Mouse (Mus musculus): Measurements from ENCODE around the gene Gm20604. TPM values are rescaled to one million over a fixed set of nuclear protein-coding genes. Genes with fewer than 3 reads are reported as not detected.

Gm20604 gene
- polyA plus RNA-seq, 1 experiment from 2014 or later, result 26.6 TPM

GRCm38 (mm10) chr12:102701691-102702207, 56.7 kb downstream of the Gm20604 start:
- no peak overlapping the region for H3K27ac ChIP-seq (ENCODE audit: low read length)
- no peak for ATAC-seq (ENCODE audit: insufficient number of reproducible peaks, insufficient read depth, low FRiP score, low read depth)
- H3K9me3 ChIP-seq (ENCODE audit: control insufficient read depth, low read depth, low read length), result no peaks in the 10 kb centered on the region
- H3K36me3 ChIP-seq (ENCODE audit: control insufficient read depth, insufficient read depth, low read length), result no peaks in the 10 kb centered on the region
- no peak overlapping the region for H3K9ac ChIP-seq (replicated peaks; ENCODE audit: low read depth, low read length)
- peaks cover 49% of the 10 kb centered on the region for H3K4me1 ChIP-seq (ENCODE audit: control insufficient read depth, insufficient read depth, low read length)
- H3K27me3 ChIP-seq (ENCODE audit: control insufficient read depth, insufficient read depth, low read length), result no peaks in the 10 kb centered on the region
- H3K4me2 ChIP-seq (replicated peaks; ENCODE audit: low read depth, low read length), result no peak overlapping the region
- no peak overlapping the region for H3K4me3 ChIP-seq (ENCODE audit: low read depth, low read length)
- WGBS, result 92% methylated on average over 5 of the region's 5 CpGs

- no peaks in the 10 kb centered on the region for H3K9me3 ChIP-seq (ENCODE audit: control insufficient read depth, low read depth, low read length)
- peaks cover 55% of the 10 kb centered on the region for H3K4me1 ChIP-seq (ENCODE audit: control insufficient read depth, insufficient read depth, low read length)
- no peak overlapping the region for H3K4me2 ChIP-seq (replicated peaks; ENCODE audit: low read depth, low read length)
- no peak overlapping the region for H3K27ac ChIP-seq (ENCODE audit: low read length)
- no peak overlapping the region for H3K4me3 ChIP-seq (ENCODE audit: low read depth, low read length)
- H3K9ac ChIP-seq (replicated peaks; ENCODE audit: low read depth, low read length), result no peak overlapping the region
- no peaks in the 10 kb centered on the region for H3K27me3 ChIP-seq (ENCODE audit: control insufficient read depth, insufficient read depth, low read length)
- no peak for ATAC-seq (ENCODE audit: insufficient number of reproducible peaks, insufficient read depth, low FRiP score, low read depth)
- 49% methylated on average over 12 of the region's 12 CpGs for WGBS
- H3K36me3 ChIP-seq (ENCODE audit: control insufficient read depth, insufficient read depth, low read length), result no peaks in the 10 kb centered on the region
These were observed 58.0 kb downstream of the Gm20604 start for GRCm38 (mm10) chr12:102700453-102700852.

DNA sequence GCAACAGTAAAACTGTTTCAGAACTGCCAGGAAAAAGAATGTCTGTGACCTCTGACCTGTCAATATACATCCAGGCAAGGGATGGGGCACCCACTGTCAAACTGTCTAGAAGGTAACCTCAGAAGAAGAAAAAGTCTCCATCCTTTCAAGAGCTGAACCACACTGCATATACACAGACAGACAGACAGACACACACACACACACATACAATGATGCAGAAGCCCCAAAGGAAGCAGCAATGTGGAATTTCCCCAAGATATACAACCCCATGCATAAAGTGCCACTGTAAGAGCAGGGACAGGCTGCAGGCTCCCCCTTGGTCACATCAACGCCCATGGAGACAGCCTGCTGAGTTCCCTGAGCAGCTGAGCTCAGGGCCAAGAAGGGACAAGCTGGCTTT, 59.3 kb downstream of the Gm20604 start:
- Histone ChIP-seq H3K9me3 (ENCODE audit: control insufficient read depth, low read depth, low read length) (no peaks in the 10 kb centered on the region), H3K4me2 (replicated peaks; ENCODE audit: low read depth, low read length) (no peak overlapping the region), H3K36me3 (ENCODE audit: control insufficient read depth, insufficient read depth, low read length) (no peaks in the 10 kb centered on the region), H3K27ac (ENCODE audit: low read length) (no peak overlapping the region), H3K4me3 (ENCODE audit: low read depth, low read length) (no peak overlapping the region), H3K27me3 (ENCODE audit: control insufficient read depth, insufficient read depth, low read length) (no peaks in the 10 kb centered on the region), H3K9ac (replicated peaks; ENCODE audit: low read depth, low read length) (no peak overlapping the region), H3K4me1 (ENCODE audit: control insufficient read depth, insufficient read depth, low read length) (peaks cover 54% of the 10 kb centered on the region)
- 59% methylated on average over 1 of the region's 1 CpGs for WGBS
- ATAC-seq (ENCODE audit: insufficient number of reproducible peaks, insufficient read depth, low FRiP score, low read depth), result no peak

GRCm38 (mm10) chr12:102698089-102698684, 60.3 kb downstream of the Gm20604 start:
- Histone ChIP-seq H3K36me3 (ENCODE audit: control insufficient read depth, insufficient read depth, low read length) (no peaks in the 10 kb centered on the region), H3K4me1 (ENCODE audit: control insufficient read depth, insufficient read depth, low read length) (peaks cover 46% of the 10 kb centered on the region)

GRCm38 (mm10) chr12:102697381-102697780, 61.1 kb downstream of the Gm20604 start:
- Histone ChIP-seq H3K27me3 (ENCODE audit: control insufficient read depth, insufficient read depth, low read length) (no peaks in the 10 kb centered on the region), H3K9me3 (ENCODE audit: control insufficient read depth, low read depth, low read length) (no peaks in the 10 kb centered on the region), H3K4me1 (ENCODE audit: control insufficient read depth, insufficient read depth, low read length) (peaks cover 38% of the 10 kb centered on the region), H3K4me3 (ENCODE audit: low read depth, low read length) (no peak overlapping the region), H3K9ac (replicated peaks; ENCODE audit: low read depth, low read length) (no peak overlapping the region), H3K27ac (ENCODE audit: low read length) (no peak overlapping the region), H3K36me3 (ENCODE audit: control insufficient read depth, insufficient read depth, low read length) (no peaks in the 10 kb centered on the region), H3K4me2 (replicated peaks; ENCODE audit: low read depth, low read length) (no peak overlapping the region)
- ATAC-seq (ENCODE audit: insufficient number of reproducible peaks, insufficient read depth, low FRiP score, low read depth), result no peak
- WGBS, result 63% methylated on average over 7 of the region's 7 CpGs

More at GRCm38 (mm10) chr12:102698089-102698684, 60.3 kb downstream of the Gm20604 start:
- H3K4me3 ChIP-seq (ENCODE audit: low read depth, low read length), result no peak overlapping the region
- no peaks in the 10 kb centered on the region for H3K27me3 ChIP-seq (ENCODE audit: control insufficient read depth, insufficient read depth, low read length)
- 35% methylated on average over 1 of the region's 1 CpGs for WGBS
- peak overlapping the region; percentile 15; the same call in 1 of the 2 replicates for H3K27ac ChIP-seq (ENCODE audit: low read length)
- H3K4me2 ChIP-seq (replicated peaks; ENCODE audit: low read depth, low read length), result no peak overlapping the region
- H3K9ac ChIP-seq (replicated peaks; ENCODE audit: low read depth, low read length), result no peak overlapping the region
- 0 out of 2 replicates have a peak, but pooled peaks have one; percentile 20 for ATAC-seq (ENCODE audit: insufficient number of reproducible peaks, insufficient read depth, low FRiP score, low read depth)
- H3K9me3 ChIP-seq (ENCODE audit: control insufficient read depth, low read depth, low read length), result no peaks in the 10 kb centered on the region

GRCm38 (mm10) chr12:102696635-102697354, 61.7 kb downstream of the Gm20604 start:
- no peak overlapping the region for H3K4me3 ChIP-seq (ENCODE audit: low read depth, low read length)
- ATAC-seq (ENCODE audit: insufficient number of reproducible peaks, insufficient read depth, low FRiP score, low read depth), result no peak
- H3K27ac ChIP-seq (ENCODE audit: low read length), result no peak overlapping the region
- H3K4me1 ChIP-seq (ENCODE audit: control insufficient read depth, insufficient read depth, low read length), result peaks cover 38% of the 10 kb centered on the region
- H3K4me2 ChIP-seq (replicated peaks; ENCODE audit: low read depth, low read length), result no peak overlapping the region
- no peaks in the 10 kb centered on the region for H3K27me3 ChIP-seq (ENCODE audit: control insufficient read depth, insufficient read depth, low read length)
- WGBS, result 68% methylated on average over 14 of the region's 14 CpGs
- no peaks in the 10 kb centered on the region for H3K9me3 ChIP-seq (ENCODE audit: control insufficient read depth, low read depth, low read length)
- H3K36me3 ChIP-seq (ENCODE audit: control insufficient read depth, insufficient read depth, low read length), result no peaks in the 10 kb centered on the region
- no peak overlapping the region for H3K9ac ChIP-seq (replicated peaks; ENCODE audit: low read depth, low read length)

DNA sequence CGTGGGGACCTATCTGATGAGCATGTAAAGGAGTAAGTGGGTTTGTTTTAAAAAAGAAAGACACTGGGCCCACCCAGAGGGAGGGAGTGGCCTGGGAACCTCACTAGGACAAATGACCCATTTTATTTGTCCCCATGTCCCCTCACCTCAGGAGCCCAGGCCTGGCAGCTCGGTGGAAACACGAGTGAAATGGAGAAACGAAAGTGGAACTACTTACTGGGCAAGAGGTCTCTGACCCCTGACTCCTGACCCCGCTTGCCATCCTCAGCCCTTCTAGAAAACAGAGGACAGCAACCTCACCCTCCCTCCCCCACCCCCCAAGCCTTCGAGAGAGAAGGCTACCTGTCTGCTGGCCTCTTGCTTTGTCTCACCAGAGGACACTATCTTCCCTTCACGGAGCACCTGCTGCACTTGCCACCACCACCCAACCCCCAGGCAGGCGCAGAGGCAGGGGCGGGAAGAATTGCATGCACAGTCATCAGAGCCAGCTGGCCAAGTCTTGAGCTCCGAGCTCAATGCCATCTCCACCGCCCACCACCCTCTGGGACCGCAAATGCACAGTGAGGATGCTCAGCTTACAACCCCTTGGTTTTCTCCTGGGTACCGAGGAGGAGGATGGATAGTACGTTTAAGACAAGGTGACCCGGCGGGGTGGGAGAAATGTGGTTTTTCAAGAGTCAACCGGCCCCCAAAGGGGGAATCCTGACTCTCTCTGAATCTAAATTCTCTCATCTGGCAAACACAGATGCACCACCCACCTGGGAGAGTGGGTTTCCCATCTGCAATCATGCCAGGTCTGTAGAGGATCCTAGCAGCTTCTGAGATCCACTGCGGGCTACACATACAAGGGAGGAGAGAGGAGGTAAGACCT, 62.9 kb downstream of the Gm20604 start:
- no peak for ATAC-seq (ENCODE audit: insufficient number of reproducible peaks, insufficient read depth, low FRiP score, low read depth)
- H3K4me1 ChIP-seq (ENCODE audit: control insufficient read depth, insufficient read depth, low read length), result peaks cover 38% of the 10 kb centered on the region
- H3K36me3 ChIP-seq (ENCODE audit: control insufficient read depth, insufficient read depth, low read length), result no peaks in the 10 kb centered on the region
- H3K27ac ChIP-seq (ENCODE audit: low read length), result no peak overlapping the region
- no peaks in the 10 kb centered on the region for H3K9me3 ChIP-seq (ENCODE audit: control insufficient read depth, low read depth, low read length)
- no peak overlapping the region for H3K4me3 ChIP-seq (ENCODE audit: low read depth, low read length)
- no peak overlapping the region for H3K4me2 ChIP-seq (replicated peaks; ENCODE audit: low read depth, low read length)
- 70% methylated on average over 18 of the region's 18 CpGs for WGBS
- no peak overlapping the region for H3K9ac ChIP-seq (replicated peaks; ENCODE audit: low read depth, low read length)
- no peaks in the 10 kb centered on the region for H3K27me3 ChIP-seq (ENCODE audit: control insufficient read depth, insufficient read depth, low read length)

DNA sequence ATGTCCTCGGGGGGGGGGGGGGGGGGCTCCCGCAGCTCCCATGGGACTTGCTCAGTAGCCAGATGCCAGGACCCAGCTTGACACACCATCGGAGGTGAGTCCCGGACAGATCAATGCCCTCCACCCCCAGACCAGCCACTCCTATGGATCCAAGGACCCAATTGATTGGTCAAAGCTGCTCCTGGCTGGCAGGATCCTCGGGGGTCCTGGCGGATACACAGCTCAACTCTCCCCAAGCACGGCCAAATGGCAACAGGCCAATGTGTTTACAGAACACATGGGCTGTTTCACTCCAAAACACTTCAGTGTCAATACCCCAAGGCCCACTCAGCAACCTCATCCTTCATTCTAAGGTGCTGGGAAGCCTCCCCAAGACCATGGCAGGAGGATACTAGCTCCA, 66.7 kb downstream of the Gm20604 start:
- Histone ChIP-seq H3K36me3 (ENCODE audit: control insufficient read depth, insufficient read depth, low read length) (no peaks in the 10 kb centered on the region), H3K4me1 (ENCODE audit: control insufficient read depth, insufficient read depth, low read length) (peaks cover 10% of the 10 kb centered on the region; the same call in 1 of the 2 replicates), H3K9ac (replicated peaks; ENCODE audit: low read depth, low read length) (no peak overlapping the region), H3K9me3 (ENCODE audit: control insufficient read depth, low read depth, low read length) (no peaks in the 10 kb centered on the region), H3K27me3 (ENCODE audit: control insufficient read depth, insufficient read depth, low read length) (no peaks in the 10 kb centered on the region), H3K4me3 (ENCODE audit: low read depth, low read length) (no peak overlapping the region), H3K27ac (ENCODE audit: low read length) (no peak overlapping the region), H3K4me2 (replicated peaks; ENCODE audit: low read depth, low read length) (no peak overlapping the region)
- 65% methylated on average over 6 of the region's 7 CpGs for WGBS
- no peak for ATAC-seq (ENCODE audit: insufficient number of reproducible peaks, insufficient read depth, low FRiP score, low read depth)
